Mouse (Mus musculus): Measurements from ENCODE around the gene Aspscr1.

The Aspscr1 gene

DNA sequence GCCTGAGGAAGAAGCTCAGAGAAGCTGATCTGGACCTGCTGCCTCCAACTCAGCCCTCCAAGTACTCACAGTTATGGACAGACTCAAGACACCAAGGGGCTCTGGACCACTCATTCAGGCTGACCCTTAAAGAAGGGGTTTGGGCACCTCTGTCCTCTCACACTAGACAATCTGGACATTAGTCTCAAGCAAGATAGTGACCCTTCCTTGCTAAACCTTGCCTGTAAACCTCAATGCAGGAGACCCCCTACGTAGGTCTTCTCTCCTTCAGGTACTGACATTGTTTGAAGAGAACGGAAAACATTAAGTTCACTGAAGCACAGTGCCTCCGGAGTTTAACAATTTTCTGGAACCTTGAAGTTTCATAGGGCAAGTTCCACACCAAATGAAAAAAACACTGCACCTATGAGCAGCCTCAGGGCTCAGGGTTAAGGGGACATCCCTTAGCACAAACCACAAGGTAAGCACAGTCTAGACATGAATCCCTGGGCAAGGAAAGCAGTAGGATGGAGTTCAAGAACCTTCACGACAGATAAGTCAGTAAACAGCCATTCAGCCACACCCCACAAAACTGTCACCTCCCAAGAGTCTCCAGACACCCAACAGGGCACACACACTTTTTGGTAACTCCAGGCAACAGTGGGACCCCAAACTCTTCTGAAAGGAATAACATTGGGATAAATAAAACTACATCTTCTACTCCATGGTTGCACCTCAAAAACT, 40.9 kb upstream of the Aspscr1 start:
- ChIA-PET CTCF (interaction anchor here in 1 of 4 experiments (0.5 to 1.6 kb wide), 7 partner anchors 19 to 254 kb away, joined by 3 to 5 read pairs (median 5); partner anchors contain the start of genes Cenpx, Lrrc45 and Notum), POLR2A (interaction anchor here (0.5 to 28.4 kb wide), 101 partner anchors 4 to 514 kb away, joined by 3 to 947 read pairs (median 5); partner anchors contain the start of genes Pycr1 (in 4 of the 4), Myadml2 (in 3 of the 4), P4hb (in 3 of the 4) and Pcyt2 (in 3 of the 4))

GRCm38 (mm10) chr11:120632559-120633519, 39.9 kb upstream of the Aspscr1 start:
- POLR2A ChIA-PET = interaction anchor here (0.5 to 28.4 kb wide), 126 partner anchors 4 to 513 kb away, joined by 3 to 947 read pairs (median 4); partner anchors contain the start of genes Myadml2 (in 4 of the 4), Pycr1 (in 4 of the 4), Sirt7 (in 4 of the 4) and Aspscr1 (in 3 of the 4)
- CTCF ChIA-PET = interaction anchor here (0.5 to 2.1 kb wide), 21 partner anchors 8 to 292 kb away, joined by 3 to 6 read pairs (median 4); partner anchors contain the start of genes Sirt7 (in 2 of the 4), Cenpx (in 1 of the 4), Lrrc45 (in 1 of the 4) and Notum (in 1 of the 4)

DNA sequence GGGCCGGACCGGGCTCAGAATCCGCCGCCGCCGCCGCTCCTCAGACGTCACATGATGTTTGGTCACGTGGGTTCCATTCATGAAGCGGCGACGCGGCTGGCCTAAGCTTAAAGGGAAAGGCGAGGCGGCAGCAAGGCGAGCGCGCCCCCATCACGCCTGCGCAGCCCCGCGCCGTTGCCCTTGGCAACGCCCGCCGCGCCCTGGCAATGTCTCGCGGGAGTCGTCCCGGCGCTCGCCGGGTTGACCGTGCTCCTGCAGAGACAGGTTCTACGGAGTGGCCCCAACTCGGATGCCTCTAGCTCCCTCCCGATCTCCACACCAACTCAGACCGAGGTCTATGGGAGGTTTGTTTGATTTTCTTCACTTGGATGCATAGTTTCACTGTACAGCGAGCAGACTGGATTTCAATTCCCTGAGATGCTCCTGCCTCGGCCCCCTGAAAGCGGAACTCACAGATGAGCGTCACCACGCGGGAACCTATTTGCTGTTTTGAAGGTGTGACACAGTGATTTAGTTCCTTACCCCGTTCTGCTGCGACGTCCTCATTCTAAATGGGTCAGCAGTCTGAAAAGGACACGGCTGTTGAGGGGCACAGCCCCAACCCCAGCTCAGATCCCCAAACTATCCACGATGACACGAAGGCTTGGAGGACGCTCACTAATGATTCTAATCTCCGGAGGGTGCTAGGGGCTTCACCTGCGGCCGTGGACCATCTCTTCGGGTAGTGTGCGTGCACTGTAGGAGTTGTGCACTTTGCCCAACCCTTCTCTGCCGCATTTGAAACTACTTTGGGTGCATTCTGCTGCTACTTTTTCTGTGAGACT, 39.0 kb upstream of the Aspscr1 start, which contains the start of gene Mafg:
Mafg (minus strand) TSS at position 81 of the 824 bp plus-strand sequence.
- ChIA-PET POLR2A (interaction anchor here (0.5 to 28.4 kb wide), 87 partner anchors 3 to 512 kb away, joined by 3 to 947 read pairs (median 4); partner anchors contain the start of genes Myadml2 (in 4 of the 4), Pycr1 (in 4 of the 4), Sirt7 (in 4 of the 4) and Aspscr1 (in 3 of the 4)), CTCF (interaction anchor here (0.7 to 2.1 kb wide), 15 partner anchors 9 to 291 kb away, joined by 3 to 6 read pairs (median 4); partner anchors contain the start of genes Sirt7 (in 2 of the 4), Notum (in 1 of the 4) and Pycr1 (in 1 of the 4))

- CTCF ChIA-PET = no interaction called here
- POLR2A ChIA-PET = interaction anchor here (0.6 to 28.4 kb wide), 28 partner anchors 2 to 1429 kb away, joined by 3 to 947 read pairs (median 4); partner anchors contain the start of genes Pycr1 (in 4 of the 4), P4hb (in 3 of the 4), Myadml2 (in 2 of the 4) and Notum (in 2 of the 4)
Measured at GRCm38 (mm10) chr11:120634810-120635209, 38.0 kb upstream of the Aspscr1 start.

DNA sequence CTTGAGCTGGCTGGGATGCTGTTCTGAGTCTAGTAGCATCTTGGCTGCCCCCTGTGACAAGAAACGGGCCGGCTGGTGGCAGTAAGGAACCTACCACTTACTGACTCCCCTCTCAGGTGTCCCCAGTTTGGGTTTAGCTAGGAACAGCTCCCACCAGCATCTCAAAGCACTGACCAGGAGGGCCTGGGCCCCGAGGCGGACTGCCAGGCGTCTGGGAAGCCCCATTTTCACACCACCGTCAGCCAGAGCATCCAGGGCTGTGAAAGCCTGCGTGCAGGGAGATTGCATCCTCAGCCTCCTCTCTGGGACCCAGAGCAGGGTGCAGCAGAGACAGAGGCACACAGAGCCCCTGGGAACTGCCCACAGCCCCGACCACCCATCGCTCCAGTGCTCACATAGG, 31.5 kb upstream of the Aspscr1 start:
- CTCF ChIA-PET = no interaction called here
- POLR2A ChIA-PET = interaction anchor here in 3 of 4 experiments (0.8 to 27.6 kb wide), 12 partner anchors 8 to 159 kb away, joined by 3 to 947 read pairs (median 5); partner anchors contain the start of genes Mafg (in 3 of the 3), Cenpx (in 1 of the 3), Lrrc45 (in 1 of the 3) and Notum (in 1 of the 3)

DNA sequence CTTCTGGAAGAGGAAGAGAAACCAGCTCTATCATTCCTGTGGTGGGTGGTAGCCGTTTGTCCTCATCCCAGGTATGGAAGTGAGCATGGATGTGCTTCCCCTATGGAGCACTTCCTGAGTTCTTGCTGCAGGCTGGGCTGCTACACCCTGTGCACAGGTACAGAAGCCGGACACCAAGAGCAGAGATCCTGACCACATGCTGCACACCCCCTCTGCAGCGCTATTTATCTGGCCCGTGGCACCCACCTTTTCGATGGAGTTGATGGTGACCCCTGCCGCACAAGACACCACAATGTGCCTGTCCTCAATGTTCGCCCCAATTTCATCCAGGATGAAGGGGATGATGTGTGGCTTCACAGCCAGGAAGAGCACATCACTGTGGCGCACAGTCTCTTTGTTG, 30.9 kb upstream of the Aspscr1 start:
- ChIA-PET CTCF (interaction anchor here in 2 of 4 experiments (1.4 to 2.4 kb wide), 4 partner anchors 9 to 135 kb away, joined by 3 to 24 read pairs (median 6); partner anchors contain the start of genes Mafg (in 1 of the 2) and Notum (in 1 of the 2)), POLR2A (interaction anchor here (0.5 to 27.6 kb wide), 22 partner anchors 8 to 260 kb away, joined by 3 to 947 read pairs (median 14); partner anchors contain the start of genes Mafg (in 3 of the 4), Sirt7 (in 2 of the 4), Cenpx (in 1 of the 4) and Lrrc45 (in 1 of the 4))

DNA sequence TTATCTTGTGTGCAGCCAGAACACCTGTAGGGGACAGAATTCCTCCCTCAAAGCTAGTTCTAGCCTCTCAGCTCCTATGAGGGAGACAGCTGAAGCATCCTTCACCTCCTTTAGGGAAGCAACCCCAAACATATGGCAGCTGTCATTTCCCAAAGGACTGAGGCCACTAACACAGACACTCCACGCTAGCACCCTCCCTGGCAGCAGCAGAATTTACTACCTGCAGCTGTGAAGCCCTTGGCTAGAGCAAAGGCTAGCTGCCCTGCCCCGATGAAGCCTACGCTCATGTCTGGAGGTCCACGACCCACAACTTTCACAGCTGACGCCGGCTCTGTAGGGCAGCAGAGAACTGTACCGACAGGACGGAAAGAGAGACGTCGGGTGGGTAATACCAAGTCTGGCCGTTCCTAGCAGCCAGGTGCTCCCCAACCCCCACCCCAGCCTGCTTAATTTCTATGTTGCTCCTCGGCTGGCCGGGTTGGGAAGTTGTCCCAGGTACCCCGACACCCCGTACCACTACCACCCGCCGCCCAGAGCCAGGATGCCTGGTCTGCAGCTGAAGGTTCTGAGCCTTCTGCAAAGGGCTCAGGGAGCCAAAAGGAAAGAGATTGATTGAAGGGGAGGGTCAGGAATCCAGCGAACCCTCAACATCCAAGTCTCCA, 29.7 kb upstream of the Aspscr1 start:
- ChIA-PET POLR2A (interaction anchor here (0.5 to 27.6 kb wide), 125 partner anchors 8 to 594 kb away, joined by 3 to 947 read pairs (median 5); partner anchors contain the start of genes Cenpx (in 4 of the 4), Lrrc45 (in 4 of the 4), Mafg (in 4 of the 4) and Notum (in 4 of the 4)), CTCF (interaction anchor here (0.5 to 2.4 kb wide), 29 partner anchors 8 to 153 kb away, joined by 3 to 24 read pairs (median 4); partner anchors contain the start of genes Mafg (in 2 of the 4), Notum (in 2 of the 4), Cenpx (in 1 of the 4) and Lrrc45 (in 1 of the 4))

GRCm38 (mm10) chr11:120643601-120643987, 29.2 kb upstream of the Aspscr1 start, which contains the start of gene Pycr1:
Gene Pycr1, minus strand, starts transcription at chr11:120643769.
- CTCF ChIA-PET = interaction anchor here (0.6 to 2.4 kb wide), 28 partner anchors 9 to 339 kb away, joined by 3 to 24 read pairs (median 4); partner anchors contain the start of genes Mafg (in 2 of the 4), Notum (in 2 of the 4) and Sirt7 (in 1 of the 4)
- POLR2A ChIA-PET = interaction anchor here (0.5 to 27.6 kb wide), 143 partner anchors 9 to 593 kb away, joined by 3 to 947 read pairs (median 4); partner anchors contain the start of genes Cenpx (in 4 of the 4), Lrrc45 (in 4 of the 4), Mafg (in 4 of the 4) and Notum (in 4 of the 4)

DNA sequence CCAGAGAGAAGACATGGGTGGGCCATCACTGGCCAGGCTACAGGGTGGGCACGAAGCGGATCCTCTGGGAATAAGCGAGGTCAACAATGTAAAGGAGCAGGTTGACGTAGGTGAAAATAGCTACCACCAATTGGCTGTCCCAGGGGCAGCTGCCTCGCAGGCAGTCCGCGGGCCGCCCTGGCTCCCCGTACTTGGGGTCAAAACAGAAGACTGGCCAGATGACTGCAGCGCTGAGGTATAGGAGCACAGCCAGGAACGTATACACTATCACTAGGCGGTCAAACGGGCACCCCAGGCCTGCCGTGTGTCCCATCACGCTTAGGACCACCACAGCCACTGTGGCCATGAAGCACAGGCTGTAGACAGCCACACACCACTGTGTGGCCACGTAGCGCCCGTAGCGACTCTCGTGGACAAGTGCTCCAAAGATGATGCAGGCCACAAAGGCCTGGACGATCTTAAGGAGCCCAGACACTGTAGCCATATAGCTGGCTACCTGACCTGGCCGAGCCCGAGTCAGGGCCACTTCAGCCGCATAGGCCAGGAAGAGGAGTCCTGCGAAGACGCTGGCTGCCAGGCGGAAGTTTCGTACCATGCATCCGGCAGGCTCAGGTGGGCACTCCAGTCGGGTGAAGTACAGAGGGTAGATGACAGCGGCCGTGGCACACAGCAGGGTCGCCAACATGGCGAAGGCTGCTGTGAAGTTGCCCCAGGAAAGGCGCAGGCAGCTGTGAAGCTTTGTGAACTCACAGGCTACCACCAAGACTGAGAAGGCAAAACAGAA, 25.5 kb upstream of the Aspscr1 start:
- ChIA-PET CTCF (interaction anchor here in 2 of 4 experiments (1.1 to 1.9 kb wide), 5 partner anchors 9 to 129 kb away, joined by 3 to 5 read pairs (median 4); no protein-coding TSS in a partner anchor), POLR2A (interaction anchor here in 3 of 4 experiments (0.5 to 27.6 kb wide), 33 partner anchors 9 to 333 kb away, joined by 3 to 947 read pairs (median 6); partner anchors contain the start of genes Mafg (in 3 of the 3), Arl16 (in 1 of the 3), Ccdc137 (in 1 of the 3) and Notum (in 1 of the 3))

GRCm38 (mm10) chr11:120648001-120648476, 24.7 kb upstream of the Aspscr1 start, which contains the start of gene Myadml2:
Gene Myadml2, minus strand, starts transcription at chr11:120648158.
- CTCF ChIA-PET = interaction anchor here in 1 of 4 experiments (1.1 to 1.9 kb wide), 3 partner anchors 8 to 128 kb away, joined by 3 to 5 read pairs (median 3); no protein-coding TSS in a partner anchor
- POLR2A ChIA-PET = interaction anchor here (0.6 to 27.6 kb wide), 26 partner anchors 8 to 202 kb away, joined by 3 to 947 read pairs (median 4); partner anchors contain the start of genes Mafg (in 4 of the 4), Arl16 (in 1 of the 4), Ccdc137 (in 1 of the 4) and Notum (in 1 of the 4)

DNA sequence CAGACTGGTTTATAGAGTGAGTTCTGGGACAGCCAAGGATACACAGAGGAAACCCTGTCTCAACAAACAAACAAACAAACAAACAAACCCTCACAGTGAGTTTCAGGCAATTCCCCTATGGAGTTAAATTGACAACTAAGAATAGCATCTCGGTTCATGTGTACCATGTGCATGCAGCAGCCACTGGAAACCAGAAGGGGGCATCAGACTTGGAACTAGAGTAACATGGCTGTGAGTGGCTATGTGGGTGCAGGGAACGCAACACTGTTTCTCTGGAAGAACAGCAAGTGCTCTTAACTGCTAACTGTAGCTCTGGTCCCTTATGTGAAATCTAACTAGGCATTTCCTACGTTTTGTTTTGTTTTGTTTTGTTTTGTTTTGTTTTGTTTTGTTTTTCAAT, 20.9 kb upstream of the Aspscr1 start:
- ChIA-PET CTCF (interaction anchor here in 2 of 4 experiments (0.7 to 0.9 kb wide), 4 partner anchors 8 to 392 kb away, joined by 3 to 5 read pairs (median 4); partner anchors contain the start of gene Pycr1 (in 1 of the 2)), POLR2A (interaction anchor here in 2 of 4 experiments (0.7 to 20.9 kb wide), 9 partner anchors 9 to 32 kb away, joined by 3 to 227 read pairs (median 3); partner anchors contain the start of genes Mafg (in 1 of the 2), Notum (in 1 of the 2) and Sirt7 (in 1 of the 2))

GRCm38 (mm10) chr11:120654741-120655140, 18.0 kb upstream of the Aspscr1 start:
- ChIA-PET POLR2A (interaction anchor here in 3 of 4 experiments (0.6 to 20.9 kb wide), 16 partner anchors 9 to 65 kb away, joined by 3 to 227 read pairs (median 4); partner anchors contain the start of genes Pycr1 (in 3 of the 3), Aspscr1 (in 1 of the 3), Cenpx (in 1 of the 3) and Lrrc45 (in 1 of the 3)), CTCF (interaction anchor here in 2 of 4 experiments (0.6 to 1.1 kb wide), 5 partner anchors 11 to 188 kb away, joined by 3 read pairs; partner anchors contain the start of gene Pycr1 (in 1 of the 2))

- ChIA-PET POLR2A (interaction anchor here in 3 of 4 experiments (0.9 to 20.9 kb wide), 17 partner anchors 9 to 84 kb away, joined by 3 to 227 read pairs (median 7); partner anchors contain the start of genes Mafg (in 2 of the 3), Pycr1 (in 2 of the 3), Aspscr1 (in 1 of the 3) and Myadml2 (in 1 of the 3)), CTCF (interaction anchor here in 1 of 4 experiments (1.1 kb wide), 1 partner anchor 150 kb away, joined by 3 read pairs; no protein-coding TSS in a partner anchor)
Measured at GRCm38 (mm10) chr11:120657301-120657700, 15.5 kb upstream of the Aspscr1 start.

Data from embryonic stem cell, embryonic (primary cell).